Comparison of ENCODE assay signal across 28 mouse cellular contexts in the genomic region with DNA sequence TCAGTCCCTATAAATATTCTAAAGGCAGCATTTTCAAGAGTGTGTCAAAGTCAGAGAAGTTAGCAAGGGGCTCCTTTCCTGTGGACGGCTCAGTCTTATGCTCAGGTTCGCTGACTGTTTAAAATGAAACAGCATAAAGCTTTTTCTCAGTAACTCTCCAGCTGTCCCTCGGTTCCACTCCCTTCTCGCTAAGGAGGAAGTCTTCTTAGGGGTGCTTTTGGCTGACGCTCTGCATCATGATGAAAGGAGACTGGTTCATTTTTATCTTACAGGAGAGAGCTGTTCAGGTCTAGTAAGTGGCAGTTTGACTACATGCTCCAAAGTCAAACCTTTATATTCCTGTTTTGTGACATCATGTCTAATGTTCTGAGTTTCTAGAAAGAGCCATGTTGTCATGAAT.
"Had no signal": no experiment of that assay in that cellular context is flagged by ENCODE, and none has a peak within 500 bp of the region (broad histone marks: within the 10 kb centered on the region; RNA-seq: fewer than 3 reads in every experiment).

No protein-coding gene starts in this region.

- H3K27me3 ChIP-seq: embryonic facial prominence, embryonic 12.5 days; embryonic facial prominence, embryonic 13.5 days; embryonic facial prominence, embryonic 15.5 days; forebrain, embryonic 12.5 days; forebrain, embryonic 13.5 days; forebrain, embryonic 15.5 days had no signal

- H3K27ac ChIP-seq: embryonic facial prominence, embryonic 10.5 days; embryonic facial prominence, embryonic 12.5 days; embryonic facial prominence, embryonic 13.5 days; embryonic facial prominence, embryonic 15.5 days; forebrain, embryonic 10.5 days; forebrain, embryonic 12.5 days; forebrain, embryonic 13.5 days; forebrain, embryonic 15.5 days; gastrocnemius, adult 2 months; heart, adult 2 months; heart, embryonic 10.5 days had no signal

- DNase-seq: cerebellum, adult 8-10 months; cerebellum, adult 9-10 months; cerebellum, adult 9-11 months; cerebellum, postnatal 10 days; cerebellum, postnatal 14 days; cerebellum, postnatal 25 days; cerebellum, postnatal 36 days; embryo, embryonic 11 days; forebrain, postnatal 0 days; gastrocnemius, adult 2 months; gastrocnemius, postnatal 10 days; gastrocnemius, postnatal 14 days; gastrocnemius, postnatal 25 days; gastrocnemius, postnatal 36 days; heart, adult 18-20 months; heart, adult 2 months had no signal

- H3K9me3 ChIP-seq: embryonic facial prominence, embryonic 10.5 days; embryonic facial prominence, embryonic 12.5 days; embryonic facial prominence, embryonic 13.5 days; embryonic facial prominence, embryonic 15.5 days; forebrain, embryonic 10.5 days; forebrain, embryonic 12.5 days; forebrain, embryonic 13.5 days; forebrain, embryonic 15.5 days; heart, embryonic 10.5 days had no signal

- H3K4me1 ChIP-seq: embryonic facial prominence, embryonic 10.5 days; embryonic facial prominence, embryonic 12.5 days; embryonic facial prominence, embryonic 13.5 days; embryonic facial prominence, embryonic 15.5 days; forebrain, embryonic 10.5 days; forebrain, embryonic 12.5 days; forebrain, embryonic 13.5 days; heart, embryonic 10.5 days had no signal

- H3K9ac ChIP-seq: embryonic facial prominence, embryonic 12.5 days; embryonic facial prominence, embryonic 13.5 days; embryonic facial prominence, embryonic 15.5 days; forebrain, embryonic 12.5 days; forebrain, embryonic 13.5 days; forebrain, embryonic 15.5 days; forebrain, postnatal 0 days had no signal

- H3K4me3 ChIP-seq: embryonic facial prominence, embryonic 10.5 days; embryonic facial prominence, embryonic 12.5 days; embryonic facial prominence, embryonic 13.5 days; embryonic facial prominence, embryonic 15.5 days; erythroblast, embryonic 14.5 days; forebrain, embryonic 10.5 days; forebrain, embryonic 12.5 days; forebrain, embryonic 13.5 days; forebrain, embryonic 15.5 days; gastrocnemius, adult 2 months; heart, adult 2 months; heart, embryonic 10.5 days had no signal

- ATAC-seq: forebrain, embryonic 13.5 days; forebrain, embryonic 14.5 days; forebrain, embryonic 15.5 days; forebrain, embryonic 16.5 days; forebrain, postnatal 0 days had no signal

- H3K4me2 ChIP-seq: embryonic facial prominence, embryonic 12.5 days; embryonic facial prominence, embryonic 13.5 days; embryonic facial prominence, embryonic 15.5 days; forebrain, embryonic 12.5 days; forebrain, embryonic 13.5 days; forebrain, embryonic 15.5 days had no signal
